Mouse (Mus musculus): ENCODE measurements around the gene Rhox4e. TPM values are rescaled to one million over a fixed set of nuclear protein-coding genes. Genes with fewer than 3 reads are reported as not detected.
"Not testable (repeated sequence)": the region's sequence is repeated elsewhere in the genome, so short reads cannot be mapped to it uniquely, and the experiment has no call there.

Gene Rhox4e
- not detected in 2 replicates for polyA plus RNA-seq (2011; ENCODE audit: insufficient read depth, insufficient read length, low read depth, missing spikeins)

- H3K27me3 ChIP-seq (ENCODE audit: control insufficient read depth, insufficient read depth, low read length, poor library complexity, severe bottlenecking); H3K4me1 ChIP-seq (ENCODE audit: control insufficient read depth, insufficient read depth, low read length); H3K36me3 ChIP-seq (ENCODE audit: control insufficient read depth, insufficient read depth, low read length, poor library complexity, severe bottlenecking); H3K9ac ChIP-seq (ENCODE audit: low read depth, poor library complexity, severe bottlenecking); H3K27ac ChIP-seq (ENCODE audit: insufficient read depth, low read length); H3K4me3 ChIP-seq (ENCODE audit: low read depth, low read length); H3K9me3 ChIP-seq (replicated peaks; ENCODE audit: control insufficient read depth, insufficient read depth, low read length, poor library complexity, severe bottlenecking): not testable (repeated sequence)
Observed at GRCm38 (mm10) chrX:37557112-37557511, at the start of gene Rhox4e. Gene Rhox4e (plus strand): TSS chrX:37557412.

- H3K9me3 ChIP-seq (replicated peaks; ENCODE audit: control insufficient read depth, insufficient read depth, low read length, poor library complexity, severe bottlenecking); H3K36me3 ChIP-seq (ENCODE audit: control insufficient read depth, insufficient read depth, low read length, poor library complexity, severe bottlenecking); H3K27ac ChIP-seq (ENCODE audit: insufficient read depth, low read length); H3K27me3 ChIP-seq (ENCODE audit: control insufficient read depth, insufficient read depth, low read length, poor library complexity, severe bottlenecking); H3K9ac ChIP-seq (ENCODE audit: low read depth, poor library complexity, severe bottlenecking); H3K4me1 ChIP-seq (ENCODE audit: control insufficient read depth, insufficient read depth, low read length); H3K4me3 ChIP-seq (ENCODE audit: low read depth, low read length): not testable (repeated sequence)
Observed at GRCm38 (mm10) chrX:37514059-37514458, 43.2 kb upstream of the Rhox4e start, which contains the start of gene Rhox4d. Gene Rhox4d (plus strand): TSS chrX:37514359.

DNA sequence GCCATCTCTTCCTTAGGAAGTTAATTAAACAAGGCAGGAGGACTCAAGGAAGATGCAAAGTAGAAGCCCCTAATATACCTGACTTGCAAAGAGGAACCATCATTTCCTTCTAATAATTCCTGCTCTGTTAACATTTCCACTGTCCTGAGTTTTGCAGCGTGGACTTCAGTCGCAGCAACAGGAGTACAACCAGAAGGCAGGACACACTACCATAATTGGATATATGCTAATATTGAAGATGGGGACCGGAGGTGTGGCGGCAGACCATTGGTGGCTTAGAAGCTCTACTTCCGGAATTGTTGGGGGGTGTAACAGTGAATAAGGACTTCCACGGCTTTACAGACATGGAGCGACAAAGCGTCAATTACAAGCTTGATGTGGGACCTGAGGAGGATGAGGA is 27.1 kb upstream of the Rhox4e start, which contains the start of gene Rhox2e:
TSS of gene Rhox2e (plus strand) at position 301 of the 400 bp plus-strand sequence.
- not testable (repeated sequence) for H3K27me3 ChIP-seq (ENCODE audit: control insufficient read depth, insufficient read depth, low read length, poor library complexity, severe bottlenecking); H3K36me3 ChIP-seq (ENCODE audit: control insufficient read depth, insufficient read depth, low read length, poor library complexity, severe bottlenecking); H3K9me3 ChIP-seq (replicated peaks; ENCODE audit: control insufficient read depth, insufficient read depth, low read length, poor library complexity, severe bottlenecking); H3K27ac ChIP-seq (ENCODE audit: insufficient read depth, low read length); H3K9ac ChIP-seq (ENCODE audit: low read depth, poor library complexity, severe bottlenecking); H3K4me3 ChIP-seq (ENCODE audit: low read depth, low read length); H3K4me1 ChIP-seq (ENCODE audit: control insufficient read depth, insufficient read depth, low read length)

- not testable (repeated sequence) for H3K27me3 ChIP-seq (ENCODE audit: control insufficient read depth, insufficient read depth, low read length, poor library complexity, severe bottlenecking); H3K4me1 ChIP-seq (ENCODE audit: control insufficient read depth, insufficient read depth, low read length); H3K4me3 ChIP-seq (ENCODE audit: low read depth, low read length); H3K9me3 ChIP-seq (replicated peaks; ENCODE audit: control insufficient read depth, insufficient read depth, low read length, poor library complexity, severe bottlenecking); H3K9ac ChIP-seq (ENCODE audit: low read depth, poor library complexity, severe bottlenecking); H3K27ac ChIP-seq (ENCODE audit: insufficient read depth, low read length); H3K36me3 ChIP-seq (ENCODE audit: control insufficient read depth, insufficient read depth, low read length, poor library complexity, severe bottlenecking)
Observed at GRCm38 (mm10) chrX:37541719-37542118, 15.5 kb upstream of the Rhox4e start, which contains the start of gene Rhox3e. Gene Rhox3e (plus strand): TSS chrX:37542019.

- H3K27ac ChIP-seq (ENCODE audit: insufficient read depth, low read length); H3K27me3 ChIP-seq (ENCODE audit: control insufficient read depth, insufficient read depth, low read length, poor library complexity, severe bottlenecking); H3K4me3 ChIP-seq (ENCODE audit: low read depth, low read length); H3K4me1 ChIP-seq (ENCODE audit: control insufficient read depth, insufficient read depth, low read length); H3K36me3 ChIP-seq (ENCODE audit: control insufficient read depth, insufficient read depth, low read length, poor library complexity, severe bottlenecking); H3K9me3 ChIP-seq (replicated peaks; ENCODE audit: control insufficient read depth, insufficient read depth, low read length, poor library complexity, severe bottlenecking); H3K9ac ChIP-seq (ENCODE audit: low read depth, poor library complexity, severe bottlenecking): not testable (repeated sequence)
Observed at GRCm38 (mm10) chrX:37571105-37571504, 13.9 kb downstream of the Rhox4e start, which contains the start of gene Rhox2f. Gene Rhox2f (plus strand): TSS chrX:37571405.

GRCm38 (mm10) chrX:37572638-37573037 is 15.4 kb downstream of the Rhox4e start:
- H3K27ac ChIP-seq (ENCODE audit: insufficient read depth, low read length); H3K27me3 ChIP-seq (ENCODE audit: control insufficient read depth, insufficient read depth, low read length, poor library complexity, severe bottlenecking); H3K4me1 ChIP-seq (ENCODE audit: control insufficient read depth, insufficient read depth, low read length); H3K36me3 ChIP-seq (ENCODE audit: control insufficient read depth, insufficient read depth, low read length, poor library complexity, severe bottlenecking); H3K9me3 ChIP-seq (replicated peaks; ENCODE audit: control insufficient read depth, insufficient read depth, low read length, poor library complexity, severe bottlenecking); H3K9ac ChIP-seq (ENCODE audit: low read depth, poor library complexity, severe bottlenecking); H3K4me3 ChIP-seq (ENCODE audit: low read depth, low read length): not testable (repeated sequence)

- not testable (repeated sequence) for H3K27me3 ChIP-seq (ENCODE audit: control insufficient read depth, insufficient read depth, low read length, poor library complexity, severe bottlenecking); H3K4me1 ChIP-seq (ENCODE audit: control insufficient read depth, insufficient read depth, low read length); H3K9ac ChIP-seq (ENCODE audit: low read depth, poor library complexity, severe bottlenecking); H3K4me3 ChIP-seq (ENCODE audit: low read depth, low read length); H3K36me3 ChIP-seq (ENCODE audit: control insufficient read depth, insufficient read depth, low read length, poor library complexity, severe bottlenecking); H3K27ac ChIP-seq (ENCODE audit: insufficient read depth, low read length); H3K9me3 ChIP-seq (replicated peaks; ENCODE audit: control insufficient read depth, insufficient read depth, low read length, poor library complexity, severe bottlenecking)
Observed at GRCm38 (mm10) chrX:37580692-37581091, 23.5 kb downstream of the Rhox4e start, which contains the start of gene Rhox3f. Gene Rhox3f (plus strand): TSS chrX:37580992.

GRCm38 (mm10) chrX:37607604-37608003 is 50.4 kb downstream of the Rhox4e start, which contains the start of gene Rhox4f:
Gene Rhox4f (minus strand): TSS chrX:37607704.
- H3K27ac ChIP-seq (ENCODE audit: insufficient read depth, low read length); H3K27me3 ChIP-seq (ENCODE audit: control insufficient read depth, insufficient read depth, low read length, poor library complexity, severe bottlenecking); H3K36me3 ChIP-seq (ENCODE audit: control insufficient read depth, insufficient read depth, low read length, poor library complexity, severe bottlenecking); H3K4me1 ChIP-seq (ENCODE audit: control insufficient read depth, insufficient read depth, low read length); H3K9me3 ChIP-seq (replicated peaks; ENCODE audit: control insufficient read depth, insufficient read depth, low read length, poor library complexity, severe bottlenecking); H3K9ac ChIP-seq (ENCODE audit: low read depth, poor library complexity, severe bottlenecking); H3K4me3 ChIP-seq (ENCODE audit: low read depth, low read length): not testable (repeated sequence)

Measured in ES-Bruce4 (cell line).